Mouse (Mus musculus): ENCODE results near the gene Ninl.

DNA sequence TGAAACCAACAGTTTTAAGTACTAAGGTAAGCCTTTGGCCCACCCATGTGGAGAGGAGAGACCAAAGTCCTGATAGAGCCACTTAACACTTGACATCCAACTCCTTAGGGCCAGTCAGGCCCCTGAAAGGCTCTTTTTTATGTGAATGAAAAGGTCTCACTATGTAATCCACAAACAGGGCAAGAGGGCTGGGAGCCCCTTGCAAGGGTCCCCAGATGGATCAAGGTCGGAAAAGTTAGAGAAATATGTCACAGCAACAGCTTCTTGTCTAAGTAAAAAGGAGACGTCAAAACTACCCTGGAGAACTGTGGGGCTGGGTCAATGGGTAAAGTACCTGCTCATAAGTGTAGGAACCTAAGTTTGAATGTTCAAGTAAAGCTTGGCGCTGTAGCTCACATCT, 74.5 kb downstream of the Ninl start:
- TF ChIP-seq CTCF (IDR thresholded peaks at IDR 0.05; ENCODE audit: borderline replicate concordance, control insufficient read depth, extremely low read depth, insufficient read depth, low read length, poor library complexity), result no peak
- TF ChIP-seq POLR2A (IDR thresholded peaks at IDR 0.05; ENCODE audit: control insufficient read depth, extremely low read depth, insufficient read depth, low read length, poor library complexity), result no peak
